Mouse (Mus musculus) ovary, adult 18-20 months (tissue): ENCODE measurements around the gene Tlk2.
"Not testable (repeated sequence)": the region's sequence is repeated elsewhere in the genome, so short reads cannot be mapped to it uniquely, and the experiment has no call there.

ENCODE experiments used
- DNase-seq: peaks from one replicate; pipeline ENCODE4 v3.0.0; 2022; ENCODE audit warnings: low spot score, mixed read lengths

The Tlk2 gene

DNA sequence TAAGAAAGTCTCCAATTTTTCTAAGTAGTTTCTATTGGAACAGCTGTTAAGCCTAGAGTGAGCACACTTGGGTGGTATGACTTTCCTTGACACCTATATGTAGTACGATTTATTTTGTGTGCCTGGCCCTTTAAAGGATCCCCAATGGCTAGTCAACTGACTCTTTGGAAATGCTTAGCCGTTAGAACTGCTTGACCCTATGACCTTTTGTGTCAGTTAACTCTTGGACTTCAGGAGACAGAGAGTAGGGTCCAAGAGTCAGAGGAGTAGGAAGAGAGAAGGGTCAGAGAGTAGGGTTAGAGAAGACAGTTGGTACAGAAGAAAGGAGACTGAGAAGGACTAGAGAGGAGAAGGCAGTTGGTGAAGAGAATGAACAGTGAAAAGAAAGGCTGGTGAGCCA lies at the start of gene Tlk2:
TSS of gene Tlk2 (plus strand) at position 292 of the 400 bp plus-strand sequence.
- DNase-seq = no peak

DNA sequence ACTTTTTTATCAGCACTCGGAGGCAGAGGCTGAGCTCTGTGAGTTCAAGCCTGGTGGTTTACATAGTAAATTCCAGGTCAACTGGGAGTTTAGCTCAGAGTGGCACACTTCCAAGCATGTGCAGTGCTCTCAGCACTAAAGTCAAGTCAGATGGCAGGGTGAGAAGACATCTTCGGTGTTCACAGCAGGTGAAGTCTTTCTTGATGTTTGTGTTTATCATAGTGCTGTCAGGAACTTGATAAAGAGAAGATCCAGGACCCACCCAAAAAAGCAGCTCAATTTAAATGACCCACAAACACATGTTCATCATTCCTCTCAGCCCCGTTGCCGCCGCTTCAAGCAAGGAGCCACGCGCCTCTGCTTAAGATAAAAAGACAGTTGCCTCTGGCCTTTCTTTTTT lies 42.9 kb upstream of the Tlk2 start:
- DNase-seq = no peak

DNA sequence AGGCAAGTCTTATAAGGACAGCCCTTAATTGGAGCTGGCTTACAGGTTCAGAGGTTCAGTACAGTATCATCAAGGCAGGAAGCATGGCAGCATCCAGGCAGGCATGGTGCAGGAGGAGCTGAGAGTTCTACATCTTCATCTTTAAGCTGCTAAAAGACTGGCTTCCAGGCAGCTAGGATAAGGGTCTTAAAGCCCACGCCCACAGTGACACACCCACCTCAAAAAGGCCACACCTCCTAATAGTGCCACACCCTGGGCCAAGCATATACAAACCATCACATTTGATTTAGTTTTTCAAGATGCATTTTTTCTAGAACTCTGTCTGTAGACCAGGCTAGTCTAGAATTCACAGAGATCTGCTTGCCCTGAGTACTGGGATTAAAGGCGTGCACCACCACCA lies 41.4 kb upstream of the Tlk2 start:
- DNase-seq = not testable (repeated sequence)

DNA sequence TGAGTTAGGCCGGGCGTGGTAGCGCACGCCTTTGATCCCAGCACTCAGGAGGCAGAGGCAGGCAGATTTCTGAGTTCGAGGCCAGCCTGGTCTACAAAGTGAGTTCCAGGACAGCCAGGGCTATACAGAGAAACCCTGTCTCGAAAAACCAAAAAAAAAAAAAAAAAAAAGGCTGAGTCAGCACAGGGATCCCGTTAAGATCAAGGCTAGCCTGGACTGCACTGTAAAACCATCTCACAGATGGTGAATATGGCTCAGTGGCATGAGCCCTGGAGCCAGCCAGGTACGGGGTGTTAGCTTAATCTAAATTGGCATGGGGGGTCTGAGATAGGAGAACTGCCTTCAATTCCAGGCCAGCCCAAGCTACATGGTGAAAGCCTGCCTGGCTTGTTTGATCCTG lies 38.1 kb upstream of the Tlk2 start:
- DNase-seq = not testable (repeated sequence)

DNA sequence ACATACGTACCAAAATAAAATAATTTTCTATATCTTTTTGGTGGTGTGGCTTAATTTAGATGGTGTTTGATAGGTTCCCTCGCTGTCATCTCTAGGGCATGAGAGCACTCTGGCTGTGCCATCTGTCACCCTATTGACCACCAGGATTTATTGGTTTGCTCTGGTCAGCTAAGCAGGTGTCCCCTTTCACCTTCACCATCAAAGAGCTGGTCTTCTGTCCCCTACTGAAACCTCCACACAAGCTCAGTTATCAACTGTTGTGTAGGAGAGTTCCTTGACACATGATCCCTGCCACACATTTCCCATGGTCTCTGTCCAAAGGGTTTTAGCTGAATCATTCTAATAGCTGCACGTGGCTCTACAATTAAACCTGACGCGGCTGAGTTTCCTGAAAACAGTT lies 37.5 kb upstream of the Tlk2 start:
- DNase-seq = no peak

DNA sequence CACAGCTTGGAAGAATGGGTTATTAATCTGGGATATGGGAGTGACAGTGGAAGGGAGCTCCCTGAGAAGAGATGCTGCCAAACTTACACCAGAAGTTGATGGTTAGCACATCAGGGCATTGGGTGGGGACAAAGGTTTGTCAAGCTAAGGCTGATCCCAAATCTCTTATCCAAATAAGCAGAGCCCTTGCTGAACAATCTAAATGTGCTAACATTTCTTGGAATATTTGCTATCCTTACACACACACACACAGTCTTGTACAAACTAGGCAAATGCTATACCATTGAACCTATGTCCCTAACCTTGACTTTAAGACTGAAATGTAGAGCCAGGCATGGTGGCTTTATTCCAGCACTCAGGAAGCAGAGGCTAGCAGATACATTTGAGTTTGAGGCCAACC lies 35.0 kb upstream of the Tlk2 start:
- no peak for DNase-seq

DNA sequence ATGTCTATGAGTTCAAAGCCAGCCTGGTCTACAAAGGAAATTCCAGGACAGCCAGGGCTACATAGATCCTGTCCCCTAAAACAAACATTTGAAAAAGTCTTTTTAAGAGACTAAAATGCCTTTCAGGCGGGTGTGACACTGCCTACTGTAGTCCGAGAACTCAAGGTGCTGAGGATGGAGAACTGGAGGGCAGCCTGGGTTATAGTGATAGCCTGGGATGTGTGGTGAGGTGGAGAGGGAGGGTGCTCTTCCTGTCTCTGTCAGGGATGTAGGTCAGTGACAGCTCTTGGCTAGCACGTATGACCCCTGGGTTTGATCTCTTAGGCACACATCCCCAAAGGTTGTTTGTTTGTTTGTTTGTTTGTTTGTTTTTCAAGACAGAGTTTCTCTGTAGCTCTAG lies 34.5 kb upstream of the Tlk2 start:
- DNase-seq = no peak

DNA sequence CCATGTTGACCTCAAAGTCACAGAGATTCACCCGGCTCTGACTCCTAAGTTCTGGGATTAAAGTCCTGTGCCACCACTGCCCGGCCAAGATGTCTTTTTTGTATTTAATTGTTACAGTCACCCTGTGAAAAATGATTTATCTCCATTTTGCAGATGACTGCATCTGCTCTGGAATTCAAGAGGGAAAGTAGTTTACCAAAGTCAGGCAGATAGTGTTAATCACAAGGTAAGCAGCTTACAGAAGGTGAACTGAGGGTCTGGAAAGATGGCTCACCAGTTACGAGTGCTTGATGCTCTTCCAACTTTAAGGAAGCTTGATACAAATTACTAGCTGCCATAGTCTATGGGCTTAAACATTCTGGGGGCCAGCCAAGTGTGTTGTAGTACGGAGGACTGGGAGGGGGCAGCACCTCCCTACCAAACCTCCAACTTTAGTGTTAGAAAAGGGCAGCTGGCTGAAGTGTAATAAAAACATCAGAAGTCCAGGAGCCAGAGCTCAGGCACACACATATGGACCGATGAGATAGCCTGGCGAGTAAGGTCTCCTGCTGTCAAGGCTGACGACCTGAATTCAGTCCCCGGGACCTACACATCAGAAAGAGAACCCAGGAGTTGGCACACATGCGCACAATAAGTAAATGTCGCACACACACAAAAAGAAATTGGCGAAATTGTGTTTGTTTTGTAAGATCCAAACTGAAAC lies 33.9 kb upstream of the Tlk2 start:
- DNase-seq = no peak

DNA sequence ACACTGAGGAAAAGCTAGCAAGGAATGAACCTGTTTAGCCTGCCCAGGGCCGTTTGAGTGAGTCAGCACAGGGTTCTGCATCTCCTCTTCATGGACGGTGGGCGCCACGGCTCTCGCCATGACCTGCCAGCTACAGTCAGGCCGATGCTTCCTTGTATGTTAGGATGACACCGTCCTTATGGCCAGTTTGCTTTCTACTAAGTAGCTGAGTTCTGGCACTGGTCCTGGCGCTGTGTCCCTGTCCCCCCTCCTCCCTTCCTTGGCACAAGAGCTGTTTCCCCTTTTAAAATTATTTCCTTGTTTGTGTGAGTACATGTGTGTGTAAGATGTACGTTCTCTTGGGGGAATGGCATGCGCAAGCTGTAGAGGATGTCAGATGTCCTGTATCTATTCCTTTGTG lies 33.4 kb upstream of the Tlk2 start:
- no peak for DNase-seq

DNA sequence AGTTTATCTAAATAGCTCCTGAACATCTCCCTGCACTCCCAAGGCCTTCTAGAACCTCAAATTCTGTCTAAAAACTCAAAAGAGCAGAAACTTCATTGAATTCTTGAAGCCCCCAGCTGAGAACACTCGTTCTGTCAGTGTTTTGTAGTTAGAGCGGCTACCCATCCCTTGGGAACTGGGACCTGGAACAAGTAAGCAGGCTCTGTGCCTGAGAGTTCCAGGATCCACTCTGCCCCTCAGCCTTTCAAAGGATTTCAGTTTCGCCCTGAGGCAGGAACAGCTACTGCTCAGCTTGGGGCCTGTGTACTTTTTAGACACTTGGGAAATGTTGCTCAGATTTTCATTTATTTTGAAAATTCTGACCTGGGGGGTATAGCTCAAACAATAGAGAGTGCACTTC lies 32.0 kb upstream of the Tlk2 start, which contains the start of gene Gm10842:
TSS of gene Gm10842 (plus strand) at position 301 of the 400 bp plus-strand sequence.
- DNase-seq = no peak

DNA sequence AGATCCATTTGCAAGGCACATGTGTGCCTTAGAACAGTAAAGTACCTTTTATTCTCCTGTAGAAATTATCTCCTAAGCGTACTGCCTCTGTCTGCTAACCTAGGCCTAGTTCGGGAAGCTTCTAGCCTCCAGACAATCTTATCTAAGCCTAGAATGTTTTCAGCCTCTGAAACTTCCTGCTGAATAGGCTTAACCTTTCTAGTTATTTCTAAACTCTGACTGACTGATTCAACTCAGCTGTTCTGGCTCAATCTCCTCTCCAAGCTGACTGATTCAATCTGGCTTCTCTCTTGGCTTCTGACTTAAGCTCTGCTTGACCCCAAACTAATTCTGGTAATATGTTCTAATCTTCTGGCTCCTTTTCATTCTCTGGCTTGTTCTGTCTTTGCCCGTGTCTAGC lies 29.3 kb upstream of the Tlk2 start:
- DNase-seq = no peak

DNA sequence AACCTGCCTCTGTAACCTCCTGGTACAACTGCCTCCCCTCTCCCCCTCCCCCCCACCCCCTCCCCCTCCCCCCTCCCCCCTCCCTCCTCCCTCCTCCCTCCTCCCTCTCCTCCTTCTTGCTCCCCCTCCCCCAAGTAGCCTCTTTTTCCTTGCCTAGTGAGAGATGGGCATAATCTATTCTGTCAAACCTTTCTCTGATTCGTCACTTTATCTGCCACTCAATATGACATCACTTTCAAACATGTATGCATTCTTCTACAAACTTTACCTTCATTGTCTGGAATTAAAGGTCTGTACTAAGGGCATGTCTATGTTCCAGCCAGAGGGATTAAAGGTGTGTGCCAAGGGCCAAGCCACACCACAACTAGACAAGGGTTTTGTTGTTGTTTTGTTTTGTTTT lies 28.8 kb upstream of the Tlk2 start:
- no peak for DNase-seq

DNA sequence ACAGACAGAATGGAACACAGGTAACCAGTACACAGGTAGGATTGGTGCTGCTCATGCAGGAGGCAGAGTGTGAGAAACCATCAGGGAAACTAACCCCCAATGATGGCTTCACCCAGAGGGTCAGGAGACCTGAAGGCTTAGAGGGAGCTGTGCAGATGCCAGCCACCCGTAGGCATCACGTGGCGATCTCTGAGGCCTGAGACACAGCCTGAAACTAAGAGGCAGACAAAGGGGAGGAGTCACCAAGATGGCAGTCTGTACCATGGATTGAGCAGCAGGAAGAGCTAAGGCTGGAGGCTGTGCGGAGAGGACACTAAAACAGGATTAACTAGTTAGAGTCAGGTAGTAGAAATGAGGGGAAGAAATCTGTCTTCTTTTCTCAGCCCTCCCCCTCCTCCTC lies 27.9 kb upstream of the Tlk2 start:
- DNase-seq = no peak

DNA sequence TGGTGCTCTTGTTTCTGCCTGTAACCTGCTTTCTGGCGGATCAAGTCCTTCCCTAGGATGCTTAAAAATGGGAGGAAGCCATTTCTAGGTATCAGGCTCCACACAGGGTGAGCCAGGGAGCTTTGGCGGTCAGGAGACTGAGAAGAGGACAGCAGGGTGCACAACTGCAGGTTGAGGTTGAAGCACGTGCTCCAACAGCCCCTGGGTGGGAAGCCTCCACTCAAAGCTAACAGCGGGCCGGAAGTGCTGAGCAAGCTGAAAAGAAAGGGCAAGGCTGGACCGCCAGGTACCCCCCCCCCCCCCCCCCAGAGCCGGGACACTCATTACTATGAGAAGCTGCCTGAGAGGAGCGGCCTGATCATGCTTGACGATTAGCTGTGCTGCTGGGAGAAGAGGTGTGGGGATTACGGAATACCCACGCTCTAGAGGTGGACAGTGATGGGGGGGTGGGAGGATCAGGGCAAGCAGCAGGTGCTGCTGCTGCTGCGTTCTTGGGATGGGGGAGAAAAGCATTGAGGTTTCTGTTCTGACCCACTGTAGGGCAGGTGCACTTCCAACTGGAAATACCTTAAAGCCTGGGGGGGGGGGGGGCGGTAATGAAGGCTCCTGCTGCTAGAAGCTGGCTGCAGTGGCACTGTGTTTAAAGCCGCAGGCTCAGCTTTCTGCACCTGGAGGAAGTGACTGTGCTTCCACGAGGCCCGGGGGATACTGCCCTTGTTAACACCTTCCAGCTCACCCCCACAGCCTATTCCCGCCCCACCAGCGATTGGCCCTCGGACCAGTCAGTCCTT lies 27.2 kb upstream of the Tlk2 start:
- no peak for DNase-seq

DNA sequence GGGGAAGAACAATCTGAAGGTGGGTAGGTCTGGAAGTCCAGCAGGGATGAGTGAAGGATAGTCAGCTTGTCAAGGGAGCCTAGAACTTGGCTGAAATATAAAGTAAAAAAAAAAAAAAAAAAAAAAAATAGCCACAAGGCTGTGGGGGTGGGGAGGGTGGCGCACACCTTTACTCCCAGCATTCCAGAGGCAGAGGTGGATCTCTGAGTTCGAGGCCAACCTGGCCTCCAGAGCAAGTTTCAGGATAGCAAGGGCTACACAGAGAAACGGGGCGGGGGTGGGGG lies 26.6 kb upstream of the Tlk2 start:
- DNase-seq = no peak

DNA sequence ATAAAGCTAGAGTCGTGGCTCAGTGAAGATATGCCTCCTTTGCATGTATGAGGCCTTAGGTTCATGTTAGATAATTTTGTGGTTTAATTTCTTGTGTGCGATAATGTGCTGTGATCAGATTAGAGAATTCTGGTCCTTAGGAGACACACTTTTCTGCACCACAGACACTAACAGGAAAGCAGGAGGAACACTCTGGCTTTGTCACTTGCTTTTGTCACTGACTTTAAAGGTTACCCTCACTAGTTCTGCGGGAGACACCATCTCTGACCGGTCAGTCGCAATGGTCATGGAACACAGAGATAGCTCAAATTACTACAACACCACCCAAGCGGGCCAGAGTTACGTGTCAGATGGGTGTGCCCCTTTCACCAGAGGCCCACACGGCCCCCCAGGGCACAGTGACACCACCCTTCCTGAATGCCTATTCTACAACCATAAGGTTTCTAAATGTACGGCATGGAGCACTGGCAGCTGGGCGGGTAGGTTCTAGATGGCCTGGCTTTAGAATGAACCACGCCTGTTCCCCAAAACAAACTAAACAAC lies 26.2 kb upstream of the Tlk2 start:
- DNase-seq = no peak

DNA sequence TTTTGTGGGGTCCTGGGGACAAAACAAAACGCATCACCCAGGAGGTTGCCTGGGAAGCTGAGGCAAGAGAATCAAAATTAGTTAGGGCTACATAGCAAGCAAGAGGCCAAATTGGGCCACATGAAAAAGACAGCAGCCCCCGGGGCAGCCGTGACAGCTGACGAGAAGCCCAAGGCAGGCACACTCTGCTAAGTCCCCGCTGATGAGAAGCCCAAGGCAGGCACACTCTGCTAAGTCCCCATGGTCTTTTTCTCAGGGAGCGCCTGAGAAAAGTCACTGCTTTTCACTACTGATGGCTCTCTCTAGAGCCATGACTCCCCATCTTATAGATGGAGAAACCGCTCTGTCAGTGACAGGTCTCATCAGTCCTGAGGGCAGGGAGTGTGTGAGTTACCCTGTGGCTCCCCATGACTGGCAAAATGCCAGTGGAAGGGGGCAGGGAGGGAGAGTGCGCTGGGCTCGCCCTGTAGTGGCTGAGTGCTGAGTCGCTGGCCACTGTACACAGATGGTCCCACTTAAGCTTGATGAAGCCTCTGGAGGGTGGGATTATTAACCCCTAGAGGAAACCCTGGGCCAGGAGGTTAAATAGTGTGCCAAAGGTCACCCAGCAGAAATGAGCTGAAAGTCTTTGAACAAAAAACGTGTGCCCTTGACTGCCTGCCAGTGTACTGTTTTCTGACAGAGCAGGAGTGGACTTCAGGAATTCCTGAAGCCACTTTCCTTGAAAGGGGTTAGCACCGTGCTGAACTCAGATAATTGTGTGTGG lies 25.4 kb upstream of the Tlk2 start:
- peak; percentile 7 for DNase-seq

DNA sequence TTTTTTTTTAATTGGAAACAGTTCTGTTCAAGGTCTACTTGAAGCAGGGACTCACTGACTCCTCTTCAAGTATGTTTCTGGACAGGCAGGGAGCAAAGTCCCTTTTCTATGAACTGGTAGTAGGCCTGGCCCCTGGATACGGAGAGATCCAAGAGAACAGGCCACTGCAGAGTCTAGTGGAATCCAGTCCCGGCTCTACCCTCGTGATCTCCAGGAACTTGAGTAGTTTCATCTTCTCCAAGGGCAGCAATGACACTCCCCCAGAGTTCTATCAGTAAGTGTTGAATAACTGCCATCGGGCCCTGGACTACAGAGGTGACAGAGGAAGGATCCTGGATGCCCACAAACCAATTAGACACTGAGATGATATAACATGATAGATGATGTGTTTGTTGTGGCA lies 22.7 kb upstream of the Tlk2 start:
- DNase-seq = no peak

DNA sequence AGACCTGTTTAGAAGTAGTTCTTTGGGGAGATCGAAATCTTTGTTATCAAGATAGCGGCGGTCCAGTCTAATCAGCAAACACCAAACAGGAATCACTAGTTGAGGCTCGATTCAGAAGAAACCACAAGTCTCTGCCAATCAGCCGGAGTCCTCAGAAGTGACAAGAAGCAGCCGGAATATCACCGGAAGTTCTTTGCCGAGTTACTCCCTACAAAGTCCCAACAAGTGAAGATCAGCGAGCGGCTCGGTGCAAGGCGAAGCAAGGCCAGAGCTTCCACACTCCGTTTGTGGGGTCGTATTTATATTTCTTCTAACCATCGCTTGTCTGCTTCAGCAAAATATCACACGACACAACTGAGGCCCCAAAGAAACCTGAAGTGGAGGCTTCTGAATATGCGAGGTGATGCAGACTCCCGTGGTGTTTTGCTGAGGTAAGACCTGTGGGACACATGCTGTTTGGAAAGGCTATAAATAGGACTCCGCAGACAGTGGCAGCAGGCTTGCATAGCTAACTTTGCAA lies 21.8 kb upstream of the Tlk2 start:
- DNase-seq = no peak

DNA sequence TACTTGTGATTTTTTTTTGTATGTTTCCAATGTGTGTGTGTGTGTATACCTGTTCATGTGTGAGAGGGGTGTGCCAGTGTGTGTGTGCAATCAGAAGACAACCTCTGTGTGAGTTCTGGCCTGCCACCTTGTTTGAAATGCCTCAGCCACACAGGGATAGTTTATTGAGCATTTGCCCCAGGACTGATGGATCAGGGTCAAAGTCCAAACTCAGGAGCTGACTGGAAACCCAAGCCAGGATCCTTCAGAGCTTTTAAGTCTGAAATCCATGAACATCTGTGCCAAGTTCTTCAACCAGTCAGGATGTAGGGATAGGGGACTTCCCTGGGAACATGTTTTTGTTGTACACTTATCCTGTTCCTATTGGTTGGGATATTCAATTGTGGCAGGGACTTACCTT lies 20.6 kb upstream of the Tlk2 start:
- DNase-seq = no peak

DNA sequence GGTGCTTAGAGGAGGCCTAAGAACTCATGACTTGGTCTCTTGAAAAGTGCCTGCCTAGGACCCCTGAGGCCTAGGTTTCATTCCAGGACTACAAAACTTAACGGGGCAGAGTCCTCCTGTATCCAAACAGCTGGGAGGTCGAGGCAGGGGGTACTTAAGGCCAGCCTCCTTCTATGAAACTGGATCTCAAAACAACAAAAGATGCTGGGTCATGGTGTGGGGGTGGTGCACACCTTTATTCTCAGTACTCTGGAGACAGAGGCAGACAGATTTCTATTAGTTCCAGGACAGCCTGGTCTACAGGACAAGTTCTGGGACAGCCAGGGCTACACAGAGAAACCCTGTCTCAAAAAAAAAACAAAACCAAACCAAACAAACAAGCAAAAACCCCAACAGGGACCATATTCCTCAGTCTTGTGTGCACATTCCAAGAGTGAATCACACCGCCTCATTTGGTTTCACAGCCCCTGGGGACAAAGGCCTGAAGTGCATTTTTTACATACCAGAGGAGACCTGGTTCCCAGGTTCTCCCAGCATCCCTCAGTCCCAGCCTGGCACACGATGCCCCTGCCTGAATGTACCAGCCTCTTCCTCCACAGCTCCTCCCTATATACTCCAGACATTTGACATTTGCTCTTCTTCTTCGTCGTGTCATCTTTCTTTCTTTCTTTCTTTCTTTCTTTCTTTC lies 18.8 kb upstream of the Tlk2 start:
- no peak for DNase-seq

DNA sequence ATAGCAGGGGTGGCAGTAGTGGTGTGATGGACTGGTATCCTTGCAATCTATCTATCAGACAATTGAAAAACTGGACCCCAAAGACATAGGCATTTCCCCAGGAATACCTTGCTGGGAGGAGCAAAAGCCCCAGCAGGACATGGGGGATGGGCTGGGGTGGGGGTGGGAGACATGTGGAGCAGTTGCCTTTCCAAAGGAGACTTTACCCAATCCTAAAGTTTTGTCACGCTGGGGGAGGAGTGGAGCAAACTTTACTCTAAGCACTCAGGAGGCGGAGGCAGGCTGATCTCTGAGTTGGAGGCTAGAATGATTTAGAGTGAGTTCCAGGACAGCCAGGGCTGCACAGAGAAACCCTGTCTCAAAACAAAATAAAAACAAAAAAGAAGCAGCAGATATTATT lies 17.2 kb upstream of the Tlk2 start:
- DNase-seq = no peak
